ENCODE assay signal across 41 mouse cellular contexts in the genomic region with DNA sequence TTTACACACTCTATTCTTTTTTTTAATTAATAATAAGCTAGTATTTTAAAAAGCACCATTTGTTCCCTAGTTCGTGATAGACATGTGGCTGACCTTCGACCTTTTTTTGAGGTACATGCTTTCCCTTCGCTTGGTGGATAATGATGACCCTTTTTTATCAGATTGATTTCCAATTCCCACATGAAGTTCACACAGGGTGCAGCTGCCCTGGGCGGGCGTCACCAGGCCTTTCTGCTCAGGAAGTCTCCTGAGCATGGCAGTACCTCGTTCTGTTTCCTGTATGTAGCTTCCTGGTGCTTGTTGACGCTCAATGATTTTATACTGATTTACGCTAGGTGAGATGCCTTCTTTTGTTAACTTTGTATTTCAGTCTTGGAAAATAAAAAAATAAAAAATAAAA. TPM values are rescaled to one million over a fixed set of nuclear protein-coding genes. Genes with fewer than 3 reads are reported as not detected.
DNase-seq lines count a peak whose midpoint lies in the region; ATAC-seq and TF ChIP-seq lines count a peak whose summit lies in the region.
"Had no signal": no experiment of that assay in that cellular context is flagged by ENCODE, and none has a peak within 500 bp of the region (broad histone marks: within the 10 kb centered on the region; RNA-seq: fewer than 3 reads in every experiment).

No protein-coding gene starts in this region.

- TF ChIP-seq POLR2A in thymus, adult 2 months (IDR thresholded peaks at IDR 0.05; ENCODE audit: control insufficient read depth, extremely low read depth, insufficient read depth, low read length, poor library complexity): no peak

- ATAC-seq in CD4-positive, CD25-positive, alpha-beta regulatory T cell, adult 4 months: peak; percentile 29
- no peak for ATAC-seq in granulocyte monocyte progenitor cell, adult 5-6 weeks (replicated peaks; ENCODE audit: poor library complexity, severe bottlenecking)
- ATAC-seq: forebrain, postnatal 0 days; inflammation-experienced regulatory T-cells, adult 6 months; midbrain, embryonic 15.5 days had no signal

- H3K27me3 ChIP-seq in thymus, adult 2 months (ENCODE audit: control insufficient read depth, insufficient read depth, low read length): no peaks in the 10 kb centered on the region
- H3K27me3 ChIP-seq: hindbrain, embryonic 15.5 days; limb, embryonic 12.5 days; liver, embryonic 15.5 days; midbrain, embryonic 15.5 days had no signal

- no peaks in the 10 kb centered on the region for H3K36me3 ChIP-seq in thymus, adult 2 months (ENCODE audit: control insufficient read depth, insufficient read depth, low read length)
- H3K36me3 ChIP-seq: hindbrain, embryonic 15.5 days; limb, embryonic 12.5 days; liver, embryonic 15.5 days; midbrain, embryonic 15.5 days had no signal

- intact Hi-C loops in left cerebral cortex, postnatal 36 days (cut with DNase I): no loop called here

- H3K4me3 ChIP-seq in thymus, adult 2 months (ENCODE audit: control insufficient read depth, insufficient read depth, low read length): no peak overlapping the region
- H3K4me3 ChIP-seq: erythroblast, embryonic 14.5 days; hindbrain, embryonic 15.5 days; limb, embryonic 12.5 days; liver, embryonic 15.5 days; midbrain, embryonic 15.5 days had no signal

- TF ChIP-seq CTCF in thymus, adult 2 months (IDR thresholded peaks at IDR 0.05; ENCODE audit: borderline replicate concordance, control insufficient read depth, extremely low read depth, insufficient read depth, low read length, poor library complexity): no peak

- 24% methylated on average over 8 of the region's 8 CpGs for WGBS in thymus, adult 2 months

- DNase-seq in CD4-positive helper T cell, adult 2 months (ENCODE audit: low read depth, low spot score): peak; percentile 29
- DNase-seq in thymus, adult 2 months: peak; percentile 44
- peak; percentile 46 to 66 for DNase-seq in thymus, postnatal 36 days
- no peak for DNase-seq in cerebellum, adult 9-10 months
- no peak for DNase-seq in left cerebral cortex, postnatal 36 days (ENCODE audit: low spot score in 2 of 2)
- DNase-seq: adrenal gland, postnatal 25 days; cerebellum, adult 11-12 months; cerebellum, postnatal 14 days; forebrain, postnatal 0 days; gastrocnemius, postnatal 10 days; heart, postnatal 36 days; kidney, adult 2 months; kidney, postnatal 4 days; lung, embryonic 14.5 days; lung, postnatal 14 days; right cerebral cortex, adult 18-20 months; spleen, adult 18-20 months had no signal

- peaks cover 28% of the 10 kb centered on the region for H3K4me1 ChIP-seq in thymus, adult 2 months (replicated peaks; ENCODE audit: control insufficient read depth, insufficient read depth, low read length)
- H3K4me1 ChIP-seq: hindbrain, embryonic 15.5 days; limb, embryonic 12.5 days; liver, embryonic 15.5 days had no signal

- peak overlapping the region; percentile 98 for H3K27ac ChIP-seq in thymus, adult 2 months (ENCODE audit: control insufficient read depth, insufficient read depth, low read length)
- H3K27ac ChIP-seq: hindbrain, embryonic 15.5 days; kidney, postnatal 0 days; limb, embryonic 12.5 days; liver, embryonic 15.5 days; midbrain, embryonic 15.5 days had no signal

RNA-seq across cellular contexts. Expression of a gene that starts 5.6 kb away (rescaled TPM):
- polyA plus RNA-seq in CD4-positive, CD25-positive, alpha-beta regulatory T cell, adult 4 months (2017; shearing (Covaris generic)): not detected
- polyA plus RNA-seq in thymus, adult 2 months (2012; rRNA removed): 0.08 TPM in 1 of 2 replicates, not detected in the other
- not detected for total RNA-seq in left cerebral cortex, postnatal 36 days (2021)
- not detected in 2 replicates for total RNA-seq in granulocyte monocyte progenitor cell, adult 5-6 weeks (2014; fragmentation: Nextera tagmentation)
- total RNA-seq in granulocyte monocyte progenitor cell, adult 5-6 weeks (2017): not detected in 2 replicates
- total RNA-seq: adrenal gland, adult 18-20 months; adrenal gland, postnatal 25 days; forebrain, postnatal 0 days; gastrocnemius, postnatal 10 days; heart, postnatal 36 days; layer of hippocampus, adult 8-10 months; left cerebral cortex, postnatal 14 days; liver, adult 2 months; neutrophil, adult 5-6 weeks had no signal
- polyA plus RNA-seq: C2C12; cortical plate, adult 2 months; embryonic facial prominence, embryonic 14.5 days; erythroblast, embryonic 14.5 days; forebrain, embryonic 11.5 days; forebrain, postnatal 0 days; gonadal fat pad, adult 2 months; heart, embryonic 11.5 days; hindbrain, embryonic 15.5 days; inflammation-experienced regulatory T-cells, adult 6 months; kidney, adult 2 months; kidney, postnatal 0 days; limb, embryonic 12.5 days; liver, adult 2 months; liver, embryonic 15.5 days; lung, embryonic 14.5 days; midbrain, embryonic 15.5 days; neural tube, embryonic 11.5 days; stomach, embryonic 14.5 days; testis, adult 2 months had no signal

RNA-seq across cellular contexts. Expression of a gene that starts 13.4 kb away (rescaled TPM):
- polyA plus RNA-seq in CD4-positive, CD25-positive, alpha-beta regulatory T cell, adult 4 months (2017; shearing (Covaris generic)): under 1 TPM in 1 of 2 experiments, not detected in 1; 1.00 TPM
- 0.59 and 0.82 TPM in 2 replicates for polyA plus RNA-seq in thymus, adult 2 months (2012; rRNA removed)
- total RNA-seq in left cerebral cortex, postnatal 36 days (2021): 1 to 10 TPM; 2.2 to 2.9 TPM
- not detected in 2 replicates for total RNA-seq in granulocyte monocyte progenitor cell, adult 5-6 weeks (2014; fragmentation: Nextera tagmentation)
- total RNA-seq in granulocyte monocyte progenitor cell, adult 5-6 weeks (2017): not detected in 2 replicates
- total RNA-seq: gastrocnemius, postnatal 10 days; heart, postnatal 36 days; liver, adult 2 months; neutrophil, adult 5-6 weeks had no signal
- polyA plus RNA-seq: C2C12; erythroblast, embryonic 14.5 days; inflammation-experienced regulatory T-cells, adult 6 months; kidney, adult 2 months; limb, embryonic 12.5 days; liver, adult 2 months; liver, embryonic 15.5 days; lung, embryonic 14.5 days had no signal

RNA-seq across cellular contexts. Expression of a gene that starts 15.4 kb away (rescaled TPM):
- polyA plus RNA-seq in CD4-positive, CD25-positive, alpha-beta regulatory T cell, adult 4 months (2017; shearing (Covaris generic)): not detected
- polyA plus RNA-seq in thymus, adult 2 months (2012; rRNA removed): 1.4 and 1.5 TPM in 2 replicates
- total RNA-seq in left cerebral cortex, postnatal 36 days (2021): not detected
- total RNA-seq in granulocyte monocyte progenitor cell, adult 5-6 weeks (2014; fragmentation: Nextera tagmentation): not detected in 2 replicates
- total RNA-seq in granulocyte monocyte progenitor cell, adult 5-6 weeks (2017): not detected in 2 replicates
- total RNA-seq: adrenal gland, adult 18-20 months; adrenal gland, postnatal 25 days; gastrocnemius, postnatal 10 days; heart, postnatal 36 days; layer of hippocampus, adult 8-10 months; left cerebral cortex, postnatal 14 days; liver, adult 2 months; neutrophil, adult 5-6 weeks had no signal
- polyA plus RNA-seq: C2C12; cortical plate, adult 2 months; erythroblast, embryonic 14.5 days; forebrain, embryonic 11.5 days; forebrain, postnatal 0 days; gonadal fat pad, adult 2 months; heart, embryonic 11.5 days; heart, embryonic 16.5 days; hindbrain, embryonic 15.5 days; inflammation-experienced regulatory T-cells, adult 6 months; kidney, adult 2 months; kidney, postnatal 0 days; limb, embryonic 12.5 days; liver, adult 2 months; liver, embryonic 15.5 days; lung, embryonic 14.5 days; midbrain, embryonic 15.5 days; neural tube, embryonic 11.5 days; stomach, embryonic 14.5 days; testis, adult 2 months had no signal

RNA-seq across cellular contexts. Expression of a gene that starts 26.5 kb away (rescaled TPM):
- polyA plus RNA-seq in CD4-positive, CD25-positive, alpha-beta regulatory T cell, adult 4 months (2017; shearing (Covaris generic)): not detected
- polyA plus RNA-seq in thymus, adult 2 months (2012; rRNA removed): not detected in 2 replicates
- total RNA-seq in left cerebral cortex, postnatal 36 days (2021): not detected
- not detected in 2 replicates for total RNA-seq in granulocyte monocyte progenitor cell, adult 5-6 weeks (2014; fragmentation: Nextera tagmentation)
- not detected in 2 replicates for total RNA-seq in granulocyte monocyte progenitor cell, adult 5-6 weeks (2017)
- total RNA-seq: adrenal gland, adult 18-20 months; adrenal gland, postnatal 25 days; forebrain, postnatal 0 days; gastrocnemius, postnatal 10 days; heart, postnatal 36 days; layer of hippocampus, adult 8-10 months; left cerebral cortex, postnatal 14 days; liver, adult 2 months; neutrophil, adult 5-6 weeks had no signal
- polyA plus RNA-seq: C2C12; cortical plate, adult 2 months; erythroblast, embryonic 14.5 days; forebrain, postnatal 0 days; gonadal fat pad, adult 2 months; heart, embryonic 11.5 days; hindbrain, embryonic 15.5 days; inflammation-experienced regulatory T-cells, adult 6 months; kidney, adult 2 months; kidney, postnatal 0 days; limb, embryonic 12.5 days; liver, adult 2 months; liver, embryonic 15.5 days; lung, embryonic 14.5 days; midbrain, embryonic 15.5 days; neural tube, embryonic 11.5 days; stomach, embryonic 14.5 days had no signal

RNA-seq across cellular contexts. Expression of a gene that starts 35.8 kb away (rescaled TPM):
- polyA plus RNA-seq in CD4-positive, CD25-positive, alpha-beta regulatory T cell, adult 4 months (2017; shearing (Covaris generic)): not detected
- polyA plus RNA-seq in thymus, adult 2 months (2012; rRNA removed): 0.19 TPM in 1 of 2 replicates, not detected in the other
- total RNA-seq in left cerebral cortex, postnatal 36 days (2021): 1 to 10 TPM in 1 of 2 experiments, under 1 TPM in 1; 0.79 to 1.0 TPM
- not detected in 2 replicates for total RNA-seq in granulocyte monocyte progenitor cell, adult 5-6 weeks (2014; fragmentation: Nextera tagmentation)
- not detected in 2 replicates for total RNA-seq in granulocyte monocyte progenitor cell, adult 5-6 weeks (2017)
- total RNA-seq: adrenal gland, adult 18-20 months; adrenal gland, postnatal 25 days; forebrain, postnatal 0 days; gastrocnemius, postnatal 10 days; heart, postnatal 36 days; liver, adult 2 months; neutrophil, adult 5-6 weeks had no signal
- polyA plus RNA-seq: C2C12; embryonic facial prominence, embryonic 14.5 days; erythroblast, embryonic 14.5 days; forebrain, embryonic 11.5 days; gonadal fat pad, adult 2 months; heart, embryonic 11.5 days; heart, embryonic 16.5 days; inflammation-experienced regulatory T-cells, adult 6 months; kidney, adult 2 months; kidney, postnatal 0 days; limb, embryonic 12.5 days; liver, adult 2 months; liver, embryonic 15.5 days; lung, embryonic 14.5 days; midbrain, embryonic 15.5 days; neural tube, embryonic 11.5 days; stomach, embryonic 14.5 days had no signal

Comparison
In these comparisons a context has a peak if more than half of its experiments do, and no peak if none do; other contexts are left out.
1. DNase-seq: peak in CD4-positive helper T cell, adult 2 months (single experiment), thymus, adult 2 months (single experiment) and thymus, postnatal 36 days (2 of 2); none in cerebellum, adult 9-10 months (single experiment) and left cerebral cortex, postnatal 36 days (0 of 2).